Mouse (Mus musculus) heart, adult 18-20 months (tissue): Measurements from ENCODE around the gene Ext2. TPM values are rescaled to one million over a fixed set of nuclear protein-coding genes. Genes with fewer than 3 reads are reported as not detected.

Experiments used
- DNase-seq, 2 experiments: peaks; one replicate each; pipeline ENCODE4 v3.0.0; 2021 to 2022; ENCODE audit warnings: mixed read lengths in 1 of 2
- total RNA-seq, 2 experiments: library from RNA; stranded (reverse); gene quantifications; 2 replicates each; pipeline ENCODE4 v1.2.3; 2021

Ext2 gene
- total RNA-seq, 2 experiments from 2014 or later: 37.9 to 39.9 TPM

DNA sequence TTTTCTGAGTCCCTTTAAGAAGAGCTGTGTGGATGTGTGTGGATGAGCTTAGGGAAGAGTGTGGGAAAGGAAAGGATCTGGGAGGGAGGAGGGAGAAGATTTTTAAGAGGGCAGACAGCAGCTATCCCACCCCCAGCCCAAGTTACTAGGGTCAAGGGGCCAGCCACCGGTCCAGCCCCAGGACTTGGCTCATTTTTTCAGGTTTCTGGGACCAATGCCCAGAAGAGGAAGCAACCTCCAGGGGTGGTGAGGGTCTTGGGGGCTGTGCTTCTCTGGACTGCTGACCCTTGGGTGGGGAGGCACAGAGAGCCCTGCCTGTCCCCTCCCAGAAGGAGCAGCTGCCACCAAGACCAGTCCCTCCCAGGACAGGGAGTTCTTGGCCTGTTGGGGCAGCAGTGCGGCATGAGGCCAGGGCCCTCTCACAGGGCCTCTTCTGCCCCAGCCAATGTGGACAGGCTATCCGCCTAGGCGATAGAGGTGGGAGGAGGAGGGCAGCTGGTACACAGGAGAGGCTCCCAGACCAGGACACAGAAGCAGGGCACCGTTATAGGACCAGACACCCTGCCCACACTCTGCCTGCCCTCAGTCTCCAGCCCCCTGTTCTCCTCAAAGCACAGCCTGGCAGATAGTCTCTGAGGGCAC lies 203.0 kb downstream of the Ext2 start:
- peak; percentile 71 to 84 for DNase-seq

DNA sequence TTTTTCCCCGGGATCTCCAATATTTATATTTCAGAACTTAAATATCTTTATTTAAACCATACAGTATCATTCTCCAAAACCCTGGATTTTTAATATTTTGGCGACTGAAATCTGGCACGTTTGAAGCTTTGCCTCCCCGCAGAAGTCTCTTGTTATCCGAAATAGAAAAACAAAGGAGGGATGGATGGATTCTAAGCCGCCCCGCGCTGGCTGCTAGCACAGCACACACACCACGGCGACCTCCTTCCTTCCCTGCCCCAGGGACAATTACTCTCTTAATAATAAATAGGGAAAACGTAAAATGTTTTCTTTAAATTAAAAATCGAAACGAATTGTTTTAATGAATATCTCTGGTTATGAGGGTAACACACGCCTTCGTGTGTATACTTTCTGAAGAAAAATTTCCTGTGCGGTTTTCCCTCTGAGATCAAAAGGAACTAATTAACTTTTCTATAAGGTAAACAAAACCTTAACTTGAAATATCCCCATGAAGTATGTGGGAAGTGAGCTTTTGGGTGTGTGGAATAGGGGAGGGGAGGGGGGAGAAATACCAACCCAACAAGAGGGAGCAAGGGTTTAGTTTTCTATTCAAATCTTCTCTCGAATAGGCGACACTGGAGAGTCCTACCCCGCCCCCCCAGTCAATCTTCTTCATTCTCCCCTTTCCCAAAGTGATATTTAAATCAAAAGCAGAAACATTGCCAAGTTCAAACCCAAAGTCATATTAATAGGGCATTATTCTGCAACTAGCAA lies 203.7 kb downstream of the Ext2 start:
- DNase-seq: no peak

DNA sequence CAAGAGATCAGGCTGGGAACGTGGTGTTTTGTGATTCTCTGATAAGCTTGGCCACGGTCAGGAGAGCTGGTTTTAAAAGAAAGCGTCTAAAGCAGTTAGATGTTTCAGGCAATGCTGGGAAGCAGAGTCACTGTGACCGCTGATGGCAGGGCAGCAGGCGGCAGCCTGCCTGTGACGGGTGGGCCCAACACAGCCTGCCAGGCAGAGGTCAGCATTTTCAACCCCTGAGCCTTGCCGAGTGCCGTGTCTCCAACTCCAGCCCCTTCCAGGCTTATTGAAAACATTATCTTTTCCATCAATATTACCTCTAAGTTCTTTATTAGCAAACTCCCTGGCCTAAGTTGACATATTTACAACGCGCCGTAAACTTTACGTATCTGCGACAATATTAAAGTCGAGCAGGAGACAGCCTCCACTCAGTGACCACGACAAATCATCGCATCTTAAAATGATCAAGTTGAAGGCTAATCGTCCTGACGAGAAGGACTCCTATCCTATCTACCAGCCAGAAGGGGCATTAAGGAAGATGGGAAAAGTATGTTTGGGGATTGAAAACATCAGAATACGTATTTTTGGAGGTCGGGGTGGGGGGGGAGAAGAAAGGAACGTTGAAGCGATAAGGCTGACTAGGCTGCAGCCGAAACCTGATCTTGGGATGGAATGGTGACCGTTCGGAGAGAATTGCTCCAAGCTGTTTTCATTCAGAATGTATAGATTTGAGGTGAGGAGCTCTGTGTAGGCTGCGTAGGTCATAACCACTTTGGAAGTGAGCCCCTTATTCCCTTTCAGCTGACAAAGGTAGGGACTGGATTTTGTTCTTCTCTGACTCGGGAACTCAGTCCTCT lies 206.3 kb downstream of the Ext2 start:
- no peak for DNase-seq

DNA sequence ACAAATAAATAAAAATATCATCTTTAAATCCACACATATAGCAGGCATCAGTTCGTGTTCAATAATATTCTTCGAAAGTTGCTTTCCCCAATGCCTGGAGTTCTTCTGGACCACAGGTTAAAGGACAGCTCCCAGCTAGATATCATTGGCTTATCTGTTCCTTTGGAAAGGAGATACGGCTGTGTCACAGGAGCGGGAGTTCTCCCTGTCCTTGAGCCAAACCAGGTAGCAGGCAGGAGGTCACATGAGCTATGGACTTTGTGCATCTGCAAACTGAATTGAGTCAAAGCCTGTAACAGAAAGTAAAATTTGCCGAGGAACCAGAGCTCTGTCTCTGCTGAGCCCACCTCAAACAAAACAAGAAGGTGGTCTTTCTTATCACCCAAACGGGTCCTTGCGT lies 209.3 kb downstream of the Ext2 start:
- DNase-seq: no peak

Other genes with a start within 250 kb of the Ext2 start
- under 1 TPM; 0.37 to 0.59 TPM for gene Alx4, start 180.2 kb downstream of the Ext2 start, total RNA-seq
- gene Accs, start 27.4 kb upstream of the Ext2 start, total RNA-seq: 1 to 10 TPM; 4.1 to 5.2 TPM
- gene Accsl, start 46.6 kb upstream of the Ext2 start, total RNA-seq: not detected
- gene Gm13889, start 134.6 kb upstream of the Ext2 start, total RNA-seq: 10 to 100 TPM in 1 of 2 experiments, 1 to 10 TPM in 1; 8.9 to 10.9 TPM
- not detected for gene Gm27027, start 173.8 kb upstream of the Ext2 start, total RNA-seq
- gene Alkbh3, start 188.2 kb upstream of the Ext2 start, total RNA-seq: 10 to 100 TPM; 55.2 to 55.4 TPM